Mouse (Mus musculus) intestine, embryonic 15.5 days (tissue): ENCODE results near the gene C87499. TPM values are rescaled to one million over a fixed set of nuclear protein-coding genes. Genes with fewer than 3 reads are reported as not detected.

Experiments used
- ATAC-seq: fragments of 200-750 bp; cut with Nextera tagmentation; 2 replicates; pipeline ENCODE4 v1.8.0; 2017; ENCODE audit warnings: moderate TSS enrichment, moderate library complexity
- H3K27ac ChIP-seq: fragments of 300-500 bp; sonication (generic); 2 replicates; pipeline ENCODE4 v1.5.1; 2015; ENCODE audit warnings: mild to moderate bottlenecking, inconsistent platforms
- H3K27me3 ChIP-seq: fragments of 300-500 bp; sonication (generic); replicated peaks from 2 replicates; pipeline ENCODE4 v1.6.1; 2015; ENCODE audit warnings: inconsistent platforms
- H3K36me3 ChIP-seq: fragments of 300-500 bp; sonication (generic); 2 replicates; pipeline ENCODE4 v1.6.1; 2015; ENCODE audit warnings: inconsistent platforms
- H3K4me1 ChIP-seq: fragments of 300-500 bp; sonication (generic); replicated peaks from 2 replicates; pipeline ENCODE4 v1.6.1; 2015; ENCODE audit warnings: inconsistent platforms
- H3K4me2 ChIP-seq: fragments of 300-500 bp; sonication (generic); replicated peaks from 2 replicates; pipeline ENCODE4 v1.6.1; 2015; ENCODE audit warnings: mild to moderate bottlenecking, inconsistent platforms
- H3K4me3 ChIP-seq: fragments of 300-500 bp; sonication (generic); replicated peaks from 2 replicates; pipeline ENCODE4 v1.5.1; 2015; ENCODE audit warnings: inconsistent platforms
- H3K9ac ChIP-seq: fragments of 300-500 bp; sonication (generic); 2 replicates; pipeline ENCODE4 v1.6.1; 2015; ENCODE audit warnings: inconsistent platforms
- H3K9me3 ChIP-seq: fragments of 300-500 bp; sonication (generic); 2 replicates; pipeline ENCODE4 v1.6.1; 2016; ENCODE audit warnings: inconsistent platforms
- whole genome bisulfite sequencing: fragments of 180-500 bp; shearing (Covaris S2); methylation state at CpG from one replicate; pipeline ENCODE4 v1.1.7; 2015; 5-methylcytosine and 5-hydroxymethylcytosine counted together
- polyA plus RNA-seq: library from polyadenylated mRNA; unstranded; fragments of >200 nt; fragmentation: Nextera tagmentation; extraction: Ambion mirVana; gene quantifications from 2 replicates; pipeline ENCODE4 v1.2.1, GENCODE M21; 2015

Gene C87499
- polyA plus RNA-seq = not detected in 2 replicates

- Histone ChIP-seq H3K4me3 (no peak within 1 kb of the TSS), H3K36me3 (no peaks in the 10 kb centered on the region), H3K4me2 (no peak within 1 kb of the TSS), H3K27me3 (no peaks in the 10 kb centered on the region), H3K4me1 (no peaks in the 10 kb centered on the region), H3K27ac (no peak within 1 kb of the TSS), H3K9me3 (no peaks in the 10 kb centered on the region), H3K9ac (no peak within 1 kb of the TSS)
- 87% methylated on average over 4 of the region's 4 CpGs for WGBS
- no peak for ATAC-seq
Measured at GRCm38 (mm10) chr4:88634311-88634710, at the start of gene C87499. Gene C87499 (minus strand): TSS chr4:88634411.

GRCm38 (mm10) chr4:88683812-88684211, 49.6 kb upstream of the C87499 start, which contains the start of gene Ifna2:
Gene Ifna2 (minus strand): TSS chr4:88683912.
- no peak within 1 kb of the TSS for H3K27ac ChIP-seq
- H3K27me3 ChIP-seq = no peaks in the 10 kb centered on the region
- no peaks in the 10 kb centered on the region for H3K36me3 ChIP-seq
- H3K4me2 ChIP-seq = no peak within 1 kb of the TSS
- ATAC-seq = no peak
- no peaks in the 10 kb centered on the region for H3K4me1 ChIP-seq
- no peak within 1 kb of the TSS for H3K9ac ChIP-seq
- 79% methylated on average over 1 of the region's 1 CpGs for WGBS
- no peak within 1 kb of the TSS for H3K4me3 ChIP-seq
- H3K9me3 ChIP-seq = no peaks in the 10 kb centered on the region

GRCm38 (mm10) chr4:88681353-88681752, 47.1 kb upstream of the C87499 start:
- 61% methylated on average over 3 of the region's 3 CpGs for WGBS
- Histone ChIP-seq H3K9me3 (no peaks in the 10 kb centered on the region), H3K36me3 (no peaks in the 10 kb centered on the region), H3K27me3 (no peaks in the 10 kb centered on the region), H3K4me1 (no peaks in the 10 kb centered on the region), H3K4me3 (no peak overlapping the region), H3K4me2 (no peak overlapping the region), H3K27ac (no peak overlapping the region), H3K9ac (no peak overlapping the region)
- ATAC-seq = no peak

- no peak overlapping the region for H3K27ac ChIP-seq
- no peaks in the 10 kb centered on the region for H3K9me3 ChIP-seq
- no peak for ATAC-seq
Measured at GRCm38 (mm10) chr4:88680362-88680761, 46.2 kb upstream of the C87499 start.

GRCm38 (mm10) chr4:88676824-88677223, 42.6 kb upstream of the C87499 start, which contains the start of gene Ifna16:
Gene Ifna16 (minus strand): TSS chr4:88676924.
- WGBS = 81% methylated on average over 1 of the region's 1 CpGs
- Histone ChIP-seq H3K4me2 (no peak within 1 kb of the TSS), H3K9me3 (no peaks in the 10 kb centered on the region), H3K36me3 (no peaks in the 10 kb centered on the region), H3K9ac (no peak within 1 kb of the TSS), H3K27ac (no peak within 1 kb of the TSS), H3K27me3 (no peaks in the 10 kb centered on the region), H3K4me1 (no peaks in the 10 kb centered on the region), H3K4me3 (no peak within 1 kb of the TSS)
- ATAC-seq = no peak

More at GRCm38 (mm10) chr4:88680362-88680761, 46.2 kb upstream of the C87499 start:
- WGBS = 40% methylated on average over 8 of the region's 8 CpGs
- H3K4me3 ChIP-seq = no peak overlapping the region
- no peaks in the 10 kb centered on the region for H3K27me3 ChIP-seq
- no peak overlapping the region for H3K4me2 ChIP-seq
- H3K4me1 ChIP-seq = no peaks in the 10 kb centered on the region
- no peak overlapping the region for H3K9ac ChIP-seq
- no peaks in the 10 kb centered on the region for H3K36me3 ChIP-seq

GRCm38 (mm10) chr4:88655461-88655860, 21.2 kb upstream of the C87499 start:
- 45% methylated on average over 1 of the region's 1 CpGs for WGBS
- no peaks in the 10 kb centered on the region for H3K36me3 ChIP-seq
- no peaks in the 10 kb centered on the region for H3K27me3 ChIP-seq
- no peak overlapping the region for H3K4me2 ChIP-seq
- no peaks in the 10 kb centered on the region for H3K4me1 ChIP-seq
- H3K9me3 ChIP-seq = no peaks in the 10 kb centered on the region
- no peak overlapping the region for H3K9ac ChIP-seq
- no peak overlapping the region for H3K27ac ChIP-seq
- H3K4me3 ChIP-seq = no peak overlapping the region
- ATAC-seq = no peak

GRCm38 (mm10) chr4:88653644-88654043, 19.4 kb upstream of the C87499 start:
- Histone ChIP-seq H3K27me3 (no peaks in the 10 kb centered on the region), H3K4me2 (no peak overlapping the region), H3K36me3 (no peaks in the 10 kb centered on the region), H3K27ac (no peak overlapping the region), H3K9me3 (no peaks in the 10 kb centered on the region), H3K9ac (no peak overlapping the region), H3K4me3 (no peak overlapping the region), H3K4me1 (no peaks in the 10 kb centered on the region)
- ATAC-seq = no peak
- 72% methylated on average over 3 of the region's 3 CpGs for WGBS

- no peak within 1 kb of the TSS for H3K4me2 ChIP-seq
- H3K27me3 ChIP-seq = no peaks in the 10 kb centered on the region
- H3K9me3 ChIP-seq = no peaks in the 10 kb centered on the region
- no peak within 1 kb of the TSS for H3K27ac ChIP-seq
- H3K4me3 ChIP-seq = no peak within 1 kb of the TSS
- WGBS = 59% methylated on average over 2 of the region's 2 CpGs
- no peak within 1 kb of the TSS for H3K9ac ChIP-seq
- no peaks in the 10 kb centered on the region for H3K36me3 ChIP-seq
- no peak for ATAC-seq
- no peaks in the 10 kb centered on the region for H3K4me1 ChIP-seq
Measured at GRCm38 (mm10) chr4:88644359-88644758, 10.1 kb upstream of the C87499 start, which contains the start of gene Ifna13. Gene Ifna13 (minus strand): TSS chr4:88644459.

- ATAC-seq = no peak
- WGBS = 28% methylated on average over 2 of the region's 2 CpGs
Measured at GRCm38 (mm10) chr4:88642526-88642925, 8.3 kb upstream of the C87499 start.

GRCm38 (mm10) chr4:88641077-88641831, 7.0 kb upstream of the C87499 start:
- ATAC-seq = peak; percentile 91
- H3K27ac ChIP-seq = no peak overlapping the region
- H3K9ac ChIP-seq = no peak overlapping the region

More at GRCm38 (mm10) chr4:88642526-88642925, 8.3 kb upstream of the C87499 start:
- Histone ChIP-seq H3K36me3 (no peaks in the 10 kb centered on the region), H3K4me2 (no peak overlapping the region), H3K27ac (no peak overlapping the region), H3K9ac (no peak overlapping the region), H3K27me3 (no peaks in the 10 kb centered on the region), H3K9me3 (no peaks in the 10 kb centered on the region), H3K4me3 (no peak overlapping the region), H3K4me1 (no peaks in the 10 kb centered on the region)

GRCm38 (mm10) chr4:88640704-88641076, 6.5 kb upstream of the C87499 start:
- Histone ChIP-seq H3K4me2 (peak overlapping the region; percentile 55), H3K4me3 (peak overlapping the region; percentile 33), H3K27ac (no peak overlapping the region), H3K9me3 (no peaks in the 10 kb centered on the region), H3K9ac (peak overlapping the region; percentile 34; the same call in 1 of the 2 replicates), H3K4me1 (no peaks in the 10 kb centered on the region), H3K36me3 (no peaks in the 10 kb centered on the region), H3K27me3 (no peaks in the 10 kb centered on the region)
- WGBS = 63% methylated on average over 8 of the region's 8 CpGs
- ATAC-seq = no peak

More at GRCm38 (mm10) chr4:88641077-88641831, 7.0 kb upstream of the C87499 start:
- Histone ChIP-seq H3K4me2 (peak overlapping the region; percentile 55), H3K4me1 (no peaks in the 10 kb centered on the region), H3K36me3 (no peaks in the 10 kb centered on the region), H3K4me3 (peak overlapping the region; percentile 33), H3K9me3 (no peaks in the 10 kb centered on the region), H3K27me3 (no peaks in the 10 kb centered on the region)
- WGBS = 18% methylated on average over 11 of the region's 11 CpGs

GRCm38 (mm10) chr4:88603276-88603675, 30.9 kb downstream of the C87499 start, which contains the start of gene Ifna12:
Gene Ifna12 (minus strand): TSS chr4:88603376.
- no peaks in the 10 kb centered on the region for H3K4me1 ChIP-seq
- no peaks in the 10 kb centered on the region for H3K27me3 ChIP-seq
- no peak within 1 kb of the TSS for H3K9ac ChIP-seq
- H3K27ac ChIP-seq = no peak within 1 kb of the TSS
- H3K36me3 ChIP-seq = no peaks in the 10 kb centered on the region
- ATAC-seq = no peak
- H3K4me2 ChIP-seq = no peak within 1 kb of the TSS
- H3K4me3 ChIP-seq = no peak within 1 kb of the TSS
- no peaks in the 10 kb centered on the region for H3K9me3 ChIP-seq

GRCm38 (mm10) chr4:88592285-88592684, 41.9 kb downstream of the C87499 start, which contains the start of gene Ifna9:
Gene Ifna9 (minus strand): TSS chr4:88592385.
- WGBS = 77% methylated on average over 1 of the region's 1 CpGs
- no peak within 1 kb of the TSS for H3K27ac ChIP-seq
- no peaks in the 10 kb centered on the region for H3K9me3 ChIP-seq
- ATAC-seq = no peak
- H3K36me3 ChIP-seq = no peaks in the 10 kb centered on the region
- no peaks in the 10 kb centered on the region for H3K27me3 ChIP-seq
- no peak within 1 kb of the TSS for H3K4me3 ChIP-seq
- H3K4me2 ChIP-seq = no peak within 1 kb of the TSS
- no peak within 1 kb of the TSS for H3K9ac ChIP-seq
- no peaks in the 10 kb centered on the region for H3K4me1 ChIP-seq
